Mouse (Mus musculus) mature B cell (primary cell): ENCODE data around the gene Pcdh15.

Experiments
- in situ Hi-C: fragments of 300-500 bp; cut with MboI; formaldehyde crosslinking; loops from 2 replicates; pipeline ENCODE4 v1.14.3; 2019

The Pcdh15 gene

DNA sequence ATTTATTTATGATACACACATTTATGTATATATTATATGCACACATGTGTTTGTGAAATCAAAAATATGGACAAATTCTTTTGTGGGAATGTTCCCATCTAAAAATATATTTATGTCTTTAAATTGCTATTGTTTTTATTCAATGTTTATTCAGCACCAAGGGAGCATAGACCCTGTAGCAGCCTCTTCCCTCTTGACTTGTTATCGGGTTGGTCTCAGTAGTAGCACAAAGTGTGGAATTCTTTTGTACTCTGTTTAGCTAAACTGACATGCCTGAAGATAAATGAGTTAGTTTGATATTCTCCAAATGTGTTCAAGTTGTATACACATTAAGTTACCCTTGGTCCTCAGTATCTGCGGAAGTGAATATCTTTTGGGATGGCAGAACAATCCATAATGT is 848.7 kb downstream of the Pcdh15 start:
- in situ Hi-C loops, result no loop called here

- in situ Hi-C loops, result no loop called here
Measured at GRCm38 (mm10) chr10:73953362-73953761, 854.2 kb downstream of the Pcdh15 start.

- in situ Hi-C loops, result no loop called here
Measured at GRCm38 (mm10) chr10:73984057-73984456, 884.9 kb downstream of the Pcdh15 start.

DNA sequence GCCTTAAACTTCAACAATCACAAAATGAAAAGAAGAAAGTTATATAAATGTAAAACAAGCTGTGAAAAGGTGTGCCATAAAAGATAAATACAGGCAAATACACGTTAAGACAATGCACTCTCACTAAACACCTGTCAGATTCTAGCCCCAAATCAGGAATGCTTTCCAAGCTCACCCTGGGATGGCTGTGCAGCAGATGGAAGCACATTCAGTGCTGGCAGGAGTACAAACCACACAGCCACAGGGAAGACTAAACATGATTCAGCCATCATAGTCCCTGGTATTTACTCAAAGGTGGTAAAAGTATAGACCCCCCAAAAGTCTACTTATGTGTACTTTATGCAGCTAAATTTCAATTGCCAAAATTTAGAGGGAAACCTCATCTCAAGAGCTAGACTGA is 909.7 kb downstream of the Pcdh15 start:
- in situ Hi-C loops, result no loop called here

GRCm38 (mm10) chr10:74023091-74023490 is 923.9 kb downstream of the Pcdh15 start:
- in situ Hi-C loops, result no loop called here

DNA sequence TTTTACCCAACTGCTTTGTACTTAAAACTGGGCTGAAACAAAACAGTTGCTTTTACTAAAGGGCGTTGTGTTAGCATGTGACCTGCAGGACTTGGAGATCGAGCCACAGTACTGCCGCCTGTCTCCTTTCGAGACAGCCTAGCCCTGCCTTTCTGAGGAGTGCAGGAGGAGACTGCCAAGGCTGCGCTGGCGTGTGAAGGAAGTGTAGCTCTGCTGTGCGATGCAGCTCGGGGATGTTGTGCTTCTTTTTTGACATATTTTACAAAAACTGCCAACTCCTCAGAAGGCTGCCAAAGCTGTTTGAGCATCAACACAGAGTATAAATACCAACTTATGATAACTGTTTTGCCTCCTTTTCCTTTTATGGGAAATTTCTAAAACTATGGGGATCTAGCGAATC is 953.9 kb downstream of the Pcdh15 start:
- in situ Hi-C loops, result no loop called here

DNA sequence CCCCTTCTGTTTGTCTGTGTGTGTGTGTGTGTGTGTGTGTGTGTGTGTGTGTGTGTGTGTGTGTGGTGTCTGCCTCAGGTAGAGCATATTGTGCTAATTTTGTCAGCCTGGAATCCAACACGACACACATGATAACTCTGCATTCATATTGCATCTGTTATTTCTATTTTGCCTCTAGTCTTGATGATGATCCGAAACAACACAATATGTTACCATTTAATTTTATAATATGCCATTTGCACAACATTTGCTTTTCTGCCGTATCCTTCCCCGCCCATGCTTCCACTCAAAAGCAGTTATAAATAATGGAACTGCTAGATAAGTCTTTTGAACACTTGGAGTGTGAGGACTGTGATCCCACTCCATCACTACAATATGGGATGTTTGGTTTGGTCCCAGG is 987.5 kb downstream of the Pcdh15 start:
- in situ Hi-C loops, result no loop called here

GRCm38 (mm10) chr10:74098296-74098695 is 999.2 kb downstream of the Pcdh15 start:
- in situ Hi-C loops, result no loop called here

- in situ Hi-C loops, result no loop called here
Measured at GRCm38 (mm10) chr10:74114107-74114506, 1015.0 kb downstream of the Pcdh15 start.

DNA sequence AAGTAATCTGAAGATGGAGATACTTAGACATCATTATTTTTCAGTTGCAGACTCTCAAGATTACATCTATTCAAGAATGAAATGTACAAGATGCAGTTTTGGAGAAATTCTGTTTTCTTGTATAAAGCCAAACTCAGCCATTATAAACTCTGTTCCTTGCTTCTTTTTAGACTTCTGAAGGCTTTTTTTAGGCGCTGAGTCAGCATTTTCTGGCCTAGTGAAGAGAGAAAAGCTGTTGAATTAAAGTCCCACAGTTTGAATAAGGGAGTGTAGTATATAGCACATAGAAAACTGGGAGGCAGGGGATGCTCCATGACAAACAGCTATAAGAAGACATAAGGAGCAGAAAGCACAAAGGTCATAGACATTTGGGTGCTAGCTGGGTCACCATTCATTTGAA is 1017.7 kb downstream of the Pcdh15 start:
- in situ Hi-C loops, result no loop called here

- in situ Hi-C loops, result no loop called here
Measured at GRCm38 (mm10) chr10:74123421-74123820, 1024.3 kb downstream of the Pcdh15 start.

DNA sequence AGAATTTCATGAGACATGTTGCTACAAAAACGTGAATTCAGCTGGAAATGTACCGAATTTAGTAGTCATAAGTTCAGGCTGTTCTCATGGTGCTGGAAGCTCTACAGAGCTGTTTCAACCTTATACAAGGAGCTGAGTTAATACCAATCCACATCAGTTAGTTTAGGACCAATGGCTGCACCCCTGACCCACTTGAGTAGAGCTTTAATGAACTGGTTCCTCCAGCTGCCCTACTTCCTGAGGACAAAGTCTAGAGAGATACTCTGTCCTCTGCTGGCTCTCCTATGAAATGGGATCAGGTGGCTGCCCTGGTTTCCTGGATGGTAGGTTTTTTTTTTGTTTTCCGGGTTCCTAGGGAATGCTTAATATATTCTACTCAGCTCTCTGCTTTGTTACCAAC is 1030.0 kb downstream of the Pcdh15 start:
- in situ Hi-C loops, result no loop called here

DNA sequence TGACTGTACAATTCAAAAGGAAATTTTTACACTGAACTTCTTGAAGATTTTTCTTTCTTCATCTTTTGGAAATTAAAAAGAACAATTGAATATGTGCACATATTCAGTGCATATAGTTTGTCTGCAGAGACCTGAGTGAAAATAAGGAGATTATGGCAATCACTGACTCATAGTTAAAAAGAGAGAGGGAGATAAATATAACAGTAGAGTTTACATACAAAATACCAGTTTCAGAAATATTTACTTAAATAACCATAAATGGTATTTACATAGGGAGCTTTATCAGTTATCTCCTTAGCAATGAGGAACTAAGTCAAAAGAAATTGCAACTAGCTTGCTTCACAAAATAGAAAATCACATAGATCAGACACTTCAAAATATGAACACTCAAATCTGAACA is 1030.5 kb downstream of the Pcdh15 start:
- in situ Hi-C loops, result no loop called here

DNA sequence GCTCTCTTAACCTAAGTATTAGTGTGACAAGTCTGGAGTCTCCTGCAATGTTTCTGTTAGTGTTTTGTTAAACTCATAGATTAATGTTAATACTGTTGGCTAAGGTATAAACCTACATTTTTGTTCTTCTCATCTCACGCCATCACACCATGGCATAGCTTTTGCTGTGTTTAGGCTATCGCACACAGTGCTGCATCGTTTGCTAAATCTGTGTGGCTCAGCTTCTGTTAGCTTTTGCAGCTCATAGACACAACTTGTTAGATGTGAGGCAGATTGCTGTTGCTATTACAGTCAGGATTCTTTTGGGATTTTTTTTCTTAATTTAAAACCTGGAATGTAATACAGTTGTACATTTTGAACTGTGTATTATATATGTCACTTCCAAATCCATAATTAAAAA is 1031.7 kb downstream of the Pcdh15 start:
- in situ Hi-C loops, result no loop called here

GRCm38 (mm10) chr10:74147966-74148365 is 1048.8 kb downstream of the Pcdh15 start:
- in situ Hi-C loops, result no loop called here

DNA sequence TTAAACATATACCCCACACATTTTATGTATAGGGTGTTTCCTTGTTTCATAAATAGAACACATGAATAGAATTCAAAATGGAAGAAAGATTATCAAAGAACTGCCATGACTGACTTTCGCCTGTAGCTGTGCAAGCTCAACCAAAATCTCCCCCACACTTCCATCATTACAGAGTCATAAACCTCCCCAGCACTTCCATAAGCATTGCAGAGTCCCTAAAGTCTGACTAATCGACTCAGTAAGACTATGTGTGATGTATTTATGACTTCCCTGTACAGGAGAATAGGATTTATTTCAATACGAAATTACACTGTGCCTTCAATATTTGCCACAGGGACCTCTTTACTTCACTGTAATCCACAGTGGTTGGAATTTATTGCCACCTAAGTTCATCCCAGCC is 1082.8 kb downstream of the Pcdh15 start:
- in situ Hi-C loops, result no loop called here

DNA sequence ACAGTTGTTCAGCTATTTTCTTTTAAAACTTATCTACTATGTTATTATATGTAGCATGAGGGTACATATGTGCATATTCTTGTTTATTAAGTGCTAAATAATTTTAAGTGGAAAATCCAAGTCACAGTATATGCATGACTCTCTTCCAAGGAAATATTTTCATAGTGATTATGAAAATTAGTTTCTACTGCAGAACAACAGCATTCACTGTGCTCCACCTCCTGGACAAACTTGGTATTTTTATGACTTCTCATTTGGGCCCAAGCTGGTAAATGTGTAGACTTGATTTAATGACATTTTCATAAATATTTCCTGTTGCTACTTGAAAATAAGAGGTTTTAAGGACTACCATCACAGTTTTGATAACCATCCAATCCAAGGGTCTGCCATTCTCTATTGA is 1104.5 kb downstream of the Pcdh15 start:
- in situ Hi-C loops, result no loop called here

DNA sequence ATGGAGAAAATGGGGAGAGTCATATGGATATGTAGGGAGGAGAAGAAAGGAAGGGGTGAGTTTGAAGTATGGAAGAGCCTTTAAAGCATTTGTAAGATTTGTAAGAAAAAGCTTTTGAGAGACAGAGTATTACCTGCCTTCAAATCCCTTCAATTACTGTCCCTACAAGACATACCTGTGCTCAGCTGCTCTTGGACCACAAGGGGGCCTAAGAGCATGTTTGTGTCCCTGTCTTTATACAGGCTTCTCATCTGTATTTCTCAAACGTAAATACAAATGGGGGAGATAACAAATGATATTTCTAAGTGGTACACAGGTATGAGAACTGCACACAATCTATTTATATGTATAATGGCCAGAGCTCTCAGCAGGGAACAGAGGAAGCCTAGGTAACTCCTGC is 1118.1 kb downstream of the Pcdh15 start:
- in situ Hi-C loops, result no loop called here

- in situ Hi-C loops, result no loop called here
Measured at GRCm38 (mm10) chr10:74220439-74220838, 1121.3 kb downstream of the Pcdh15 start.

DNA sequence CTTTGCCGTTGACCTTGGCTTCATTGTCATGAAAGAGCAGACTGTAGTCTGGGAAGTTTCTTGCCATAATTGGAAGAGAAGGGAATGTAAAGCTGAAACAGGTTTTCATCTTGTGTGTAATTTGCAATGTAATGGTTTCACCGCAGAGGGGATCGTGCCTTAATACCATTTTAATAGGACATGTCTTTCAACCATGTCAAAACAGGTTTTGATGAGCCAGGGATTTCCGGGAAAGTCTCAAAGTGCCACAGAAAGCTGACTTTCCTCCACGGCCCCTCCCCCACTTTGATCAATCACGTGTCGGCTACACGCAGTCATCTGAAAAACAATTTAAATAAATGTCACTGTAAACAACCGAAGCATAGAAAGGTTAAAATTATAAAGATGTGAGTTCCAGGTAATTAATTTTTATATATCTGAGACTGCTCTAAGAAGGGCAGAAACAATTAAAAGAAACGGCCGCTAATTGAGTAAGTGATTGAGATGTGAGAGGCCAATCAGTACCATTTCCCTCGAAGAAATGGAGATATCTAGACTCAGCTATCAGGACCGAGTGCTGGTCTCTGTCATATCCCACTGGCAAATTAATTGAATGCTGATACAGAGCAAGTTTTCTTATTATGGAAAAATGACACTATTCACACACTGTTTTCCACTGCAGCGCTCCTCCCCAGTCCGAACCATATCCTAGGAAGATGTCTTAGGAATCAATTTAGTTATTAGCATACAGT is 1158.7 kb downstream of the Pcdh15 start:
- in situ Hi-C loops, result no loop called here

GRCm38 (mm10) chr10:74258639-74259038 is 1159.5 kb downstream of the Pcdh15 start:
- in situ Hi-C loops, result no loop called here

- in situ Hi-C loops, result no loop called here
Measured at GRCm38 (mm10) chr10:74269637-74270269, 1170.6 kb downstream of the Pcdh15 start.

DNA sequence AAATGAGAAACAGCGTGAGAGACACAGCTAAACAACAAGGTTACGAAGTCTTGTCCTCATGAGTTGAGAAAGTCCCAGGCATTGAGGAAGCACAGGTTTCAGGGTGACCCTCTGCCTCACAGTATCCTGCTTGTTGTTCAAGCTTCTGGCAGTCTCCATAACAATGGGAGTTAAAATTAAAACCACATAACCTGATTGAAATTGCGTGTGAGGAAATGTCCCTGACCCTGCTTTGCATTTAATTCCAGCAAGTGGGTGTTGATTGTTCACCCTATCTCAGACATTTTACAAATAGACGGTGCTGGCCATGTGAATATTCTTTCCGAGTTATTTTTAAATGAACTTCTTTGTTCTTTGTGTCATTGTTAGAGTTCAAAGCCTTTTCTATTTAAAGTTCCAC is 1171.8 kb downstream of the Pcdh15 start:
- in situ Hi-C loops, result no loop called here

DNA sequence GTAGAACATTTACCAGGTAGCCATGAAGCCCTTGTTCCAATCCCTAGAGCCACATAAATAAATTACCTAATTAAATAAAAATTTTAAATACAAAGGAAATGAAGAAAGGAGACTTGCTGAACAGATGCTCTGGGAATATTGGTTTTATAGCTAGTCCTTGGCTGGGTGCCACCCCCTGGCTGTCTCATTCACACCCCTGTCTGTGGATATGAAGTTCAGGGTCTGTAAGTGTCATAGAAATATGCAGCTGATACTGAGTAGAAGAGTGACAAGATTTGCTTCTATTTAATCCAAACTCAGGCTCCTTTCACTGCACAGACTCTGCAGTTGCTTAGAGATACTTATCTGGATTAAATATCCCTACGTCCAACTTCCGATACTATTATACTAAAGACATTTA is 1205.0 kb downstream of the Pcdh15 start:
- in situ Hi-C loops, result no loop called here
